Comparison of ENCODE assay signal across 23 mouse cellular contexts in genomic region chr2:142250383-142250782, GRCm38 (mm10).
DNase-seq lines count a peak whose midpoint lies in the region; ATAC-seq and TF ChIP-seq lines count a peak whose summit lies in the region.
"Had no signal": no experiment of that assay in that cellular context is flagged by ENCODE, and none has a peak within 500 bp of the region (broad histone marks: within the 10 kb centered on the region; RNA-seq: fewer than 3 reads in every experiment).

No protein-coding gene starts in this region.

- no peak overlapping the region for H3K4me3 ChIP-seq in kidney, embryonic 15.5 days (replicated peaks)
- H3K4me3 ChIP-seq in kidney, postnatal 0 days (replicated peaks; ENCODE audit: low read depth, low read length), result no peak overlapping the region
- H3K4me3 ChIP-seq: embryonic facial prominence, embryonic 12.5 days; embryonic facial prominence, embryonic 15.5 days; erythroblast, embryonic 14.5 days; forebrain, embryonic 10.5 days; forebrain, embryonic 12.5 days had no signal

- WGBS in kidney, embryonic 15.5 days, result 28% methylated on average over 4 of the region's 4 CpGs
- WGBS in kidney, postnatal 0 days, result 25% methylated on average over 4 of the region's 4 CpGs

- ATAC-seq in kidney, embryonic 15.5 days (replicated peaks; ENCODE audit: low FRiP score), result peak; percentile 75
- ATAC-seq in kidney, postnatal 0 days (replicated peaks; ENCODE audit: low FRiP score, low read depth), result no peak; the same call in 1 of the 2 replicates
- ATAC-seq: forebrain, embryonic 14.5 days; forebrain, embryonic 16.5 days had no signal

- no peaks in the 10 kb centered on the region for H3K9me3 ChIP-seq in kidney, embryonic 15.5 days (replicated peaks)
- H3K9me3 ChIP-seq in kidney, postnatal 0 days (replicated peaks; ENCODE audit: low read length), result no peaks in the 10 kb centered on the region
- H3K9me3 ChIP-seq: embryonic facial prominence, embryonic 12.5 days; embryonic facial prominence, embryonic 15.5 days; forebrain, embryonic 10.5 days; forebrain, embryonic 12.5 days had no signal

- no peaks in the 10 kb centered on the region for H3K27me3 ChIP-seq in kidney, embryonic 15.5 days
- H3K27me3 ChIP-seq in kidney, postnatal 0 days (ENCODE audit: insufficient read depth, low read length), result no peaks in the 10 kb centered on the region
- H3K27me3 ChIP-seq: embryonic facial prominence, embryonic 12.5 days; embryonic facial prominence, embryonic 15.5 days had no signal

- H3K36me3 ChIP-seq in kidney, embryonic 15.5 days, result no peaks in the 10 kb centered on the region
- H3K36me3 ChIP-seq in kidney, postnatal 0 days (ENCODE audit: insufficient read depth, low read length), result no peaks in the 10 kb centered on the region
- H3K36me3 ChIP-seq: embryonic facial prominence, embryonic 12.5 days; embryonic facial prominence, embryonic 15.5 days; forebrain, embryonic 10.5 days; forebrain, embryonic 12.5 days had no signal

- TF ChIP-seq CTCF in kidney, postnatal 0 days (IDR thresholded peaks at IDR 0.05; ENCODE audit: low read depth), result no peak

- H3K4me2 ChIP-seq in kidney, embryonic 15.5 days, result no peak overlapping the region
- H3K4me2 ChIP-seq in kidney, postnatal 0 days (ENCODE audit: low read length), result no peak overlapping the region
- H3K4me2 ChIP-seq: embryonic facial prominence, embryonic 12.5 days; embryonic facial prominence, embryonic 15.5 days; forebrain, embryonic 12.5 days had no signal

- no peak overlapping the region for H3K9ac ChIP-seq in kidney, embryonic 15.5 days
- H3K9ac ChIP-seq in kidney, postnatal 0 days (ENCODE audit: low read depth, low read length), result no peak overlapping the region
- H3K9ac ChIP-seq: embryonic facial prominence, embryonic 12.5 days; embryonic facial prominence, embryonic 15.5 days; forebrain, embryonic 12.5 days had no signal

- H3K4me1 ChIP-seq in kidney, embryonic 15.5 days, result no peaks in the 10 kb centered on the region
- no peaks in the 10 kb centered on the region for H3K4me1 ChIP-seq in kidney, postnatal 0 days (replicated peaks; ENCODE audit: insufficient read depth, low read length)
- H3K4me1 ChIP-seq: embryonic facial prominence, embryonic 15.5 days had no signal

- peak; percentile 51 for DNase-seq in heart, adult 11 months
- DNase-seq in heart, postnatal 4 days, result no peak
- no peak for DNase-seq in kidney, postnatal 25 days
- DNase-seq in kidney, postnatal 0 days (ENCODE audit: low spot score), result peak; percentile 43
- DNase-seq in kidney, postnatal 14 days, result no peak
- DNase-seq: adrenal gland, adult 2 months; adrenal gland, postnatal 10 days; adrenal gland, postnatal 25 days; cerebellum, adult 11 months; cerebellum, adult 18-20 months; cerebellum, adult 8-10 months; cerebellum, adult 9-11 months; cerebellum, postnatal 14 days; cerebellum, postnatal 36 days; embryo, embryonic 11 days had no signal

- H3K27ac ChIP-seq in kidney, embryonic 15.5 days, result no peak overlapping the region
- no peak overlapping the region for H3K27ac ChIP-seq in kidney, postnatal 0 days
- H3K27ac ChIP-seq: embryonic facial prominence, embryonic 12.5 days; embryonic facial prominence, embryonic 15.5 days; forebrain, embryonic 10.5 days; forebrain, embryonic 12.5 days had no signal

Comparison
In these comparisons a context has a peak if more than half of its experiments do, and no peak if none do; other contexts are left out.
1. DNase-seq: peak in heart, adult 11 months (single experiment) and kidney, postnatal 0 days (single experiment); none in heart, postnatal 4 days (single experiment), kidney, postnatal 25 days (0 of 2) and kidney, postnatal 14 days (single experiment).